Mouse (Mus musculus) right cerebral cortex, postnatal 25 days (tissue): Measurements from ENCODE around the gene Dll1.

Experiments used
- DNase-seq: peaks from one replicate; pipeline ENCODE4 v3.0.0; 2022

The Dll1 gene

DNA sequence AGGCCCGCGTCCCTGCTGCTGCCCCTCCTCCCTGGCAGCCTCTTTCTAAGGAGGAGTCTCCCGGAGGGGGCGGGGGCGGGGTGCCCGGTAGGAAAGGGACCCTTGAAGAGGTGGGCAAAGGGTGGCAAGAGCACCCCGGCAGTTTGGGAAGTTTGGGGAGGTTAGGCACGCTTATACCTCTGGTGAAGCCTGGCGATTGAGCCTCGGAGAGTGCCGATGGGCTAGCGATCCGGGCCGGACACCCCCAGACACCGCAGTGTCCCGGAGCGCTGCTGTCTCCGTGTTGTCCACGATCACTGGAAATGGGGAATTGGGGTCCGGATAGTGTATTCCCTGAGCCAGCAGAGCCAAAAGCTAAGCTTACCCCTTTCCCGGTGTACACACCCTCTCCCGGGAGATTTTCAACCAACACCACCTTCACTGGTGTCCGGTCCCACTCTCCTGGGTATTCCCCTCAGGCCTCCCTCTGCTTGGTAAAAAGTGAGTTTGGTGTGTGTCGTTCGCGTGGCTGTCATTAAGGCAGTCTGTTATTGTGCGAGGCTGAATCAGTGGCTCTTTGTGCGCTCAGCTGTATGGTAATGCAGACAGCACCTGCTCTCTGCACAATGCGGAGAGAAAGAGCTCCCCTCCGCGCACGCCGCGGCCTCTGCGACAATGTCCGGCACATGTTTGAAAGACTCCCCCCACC, at the start of gene Dll1:
Dll1 (minus strand) TSS at position 379 of the 688 bp plus-strand sequence.
- peak; percentile 34 for DNase-seq

DNA sequence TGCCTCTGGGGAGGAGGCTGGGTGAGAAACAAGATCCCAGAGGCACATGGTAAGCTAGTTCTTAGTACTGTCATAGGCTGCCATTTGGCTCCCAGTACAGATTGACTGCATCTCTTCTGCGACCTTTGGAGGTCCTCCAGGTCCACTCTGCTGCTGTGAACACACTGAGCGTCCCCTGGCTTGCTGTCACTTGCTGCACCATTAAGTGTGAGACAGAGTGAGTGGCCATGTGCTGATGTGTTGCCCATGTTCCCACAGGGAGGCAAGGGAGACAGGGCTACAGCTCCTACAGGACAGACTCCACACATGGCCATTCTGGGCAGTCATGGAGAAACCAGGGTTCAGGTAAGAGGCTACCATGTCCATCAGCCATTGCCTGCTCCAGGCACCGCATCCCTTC, 49.3 kb upstream of the Dll1 start:
- no peak for DNase-seq

DNA sequence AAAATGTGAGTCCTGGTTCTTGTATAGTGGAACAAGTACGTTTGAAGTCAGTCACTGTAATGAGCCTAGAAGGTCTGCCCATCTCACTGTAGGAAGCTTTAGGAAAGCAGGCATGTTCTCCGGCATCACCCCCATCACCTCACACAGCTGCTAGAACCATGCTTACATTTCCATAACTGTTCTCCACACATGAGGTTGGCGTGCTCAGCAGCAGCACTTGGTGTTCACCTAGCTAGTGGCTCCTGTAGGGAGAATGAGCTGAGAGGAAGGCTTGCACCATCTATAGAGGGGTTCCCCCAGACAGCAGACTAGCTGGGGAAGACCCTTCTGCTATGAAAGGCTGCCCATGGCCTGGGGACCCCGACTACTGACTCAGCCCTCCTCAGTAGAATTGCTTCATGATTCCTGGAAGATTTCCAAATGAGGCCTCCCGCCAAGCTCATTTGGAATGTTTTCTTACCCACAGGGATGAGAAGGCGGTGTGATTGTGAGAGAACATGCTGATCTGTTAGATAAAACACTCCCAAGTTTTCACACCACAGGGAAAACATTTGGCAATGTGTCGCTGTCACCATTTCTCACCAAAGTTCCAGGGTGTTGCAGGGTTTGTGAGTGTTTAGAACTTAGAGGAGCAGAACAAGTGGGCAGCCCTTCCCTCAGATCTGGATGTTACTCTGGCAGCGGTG, 46.6 kb upstream of the Dll1 start:
- DNase-seq: peak; percentile 63

DNA sequence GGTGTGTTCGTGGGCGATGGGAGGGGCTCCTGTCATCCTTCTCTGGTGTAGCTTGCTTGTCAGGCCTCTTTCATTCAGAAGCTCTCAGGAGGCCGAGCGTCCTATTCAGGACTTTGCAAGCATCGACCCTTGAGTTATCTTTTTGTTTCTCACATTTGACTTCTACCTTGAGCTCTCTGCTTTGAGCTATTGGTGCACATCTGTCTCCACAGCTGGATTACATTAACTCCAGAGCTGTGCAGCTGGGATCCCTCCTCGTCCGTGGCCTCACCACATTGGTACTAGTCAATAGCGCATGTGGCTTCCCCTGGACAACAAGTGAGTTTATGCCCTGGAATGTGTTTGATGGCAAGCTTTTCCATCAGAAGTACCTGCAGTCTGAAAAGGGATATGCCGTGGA, 46.0 kb upstream of the Dll1 start:
- no peak for DNase-seq

DNA sequence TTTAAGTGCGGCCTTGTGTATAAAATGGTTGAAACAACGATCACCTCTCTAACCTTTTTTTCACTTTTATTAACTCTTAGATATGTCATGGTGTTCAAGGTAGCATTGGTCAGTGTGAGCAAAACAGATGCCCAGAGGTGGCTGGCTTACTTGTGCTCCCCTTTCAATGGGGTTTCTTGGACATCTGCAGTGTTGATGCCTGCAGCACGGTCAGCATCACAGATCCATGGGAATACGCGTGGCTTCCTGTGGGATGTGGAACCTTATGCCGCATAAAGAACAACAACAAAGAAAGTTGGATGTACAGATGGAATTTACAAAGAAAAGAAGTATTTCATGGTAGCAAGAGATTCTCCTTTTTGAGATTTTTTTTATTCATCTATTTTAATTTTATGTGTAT, 44.8 kb upstream of the Dll1 start:
- DNase-seq: no peak

DNA sequence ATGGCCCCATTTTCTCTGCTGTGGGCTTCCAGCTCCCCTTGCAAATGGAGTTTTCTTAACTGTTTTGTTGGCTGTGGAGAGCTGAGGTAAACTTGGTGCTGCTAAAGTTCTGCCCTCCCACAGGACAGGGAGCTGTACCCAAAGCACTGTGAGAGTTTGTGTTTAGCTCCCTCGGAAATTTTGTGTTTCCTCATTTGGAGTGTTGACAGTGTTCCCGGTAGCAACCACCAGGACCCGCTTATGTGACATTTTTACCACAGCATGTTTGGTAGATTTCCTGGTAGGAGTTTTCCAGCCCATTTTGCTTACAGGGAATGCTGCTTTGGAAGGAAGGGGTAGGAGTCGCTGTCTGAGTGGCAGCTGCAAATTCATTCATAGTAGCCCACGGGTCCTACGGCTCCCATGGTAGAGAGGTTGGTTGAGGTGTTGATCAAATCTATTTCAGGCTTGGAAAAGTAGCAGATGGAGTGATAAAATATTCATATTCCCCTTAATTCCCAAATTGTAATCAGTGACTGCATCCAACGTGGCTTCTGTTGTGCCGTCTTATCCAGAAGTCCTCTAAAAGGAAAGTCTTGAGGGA, 43.4 kb upstream of the Dll1 start:
- no peak for DNase-seq

DNA sequence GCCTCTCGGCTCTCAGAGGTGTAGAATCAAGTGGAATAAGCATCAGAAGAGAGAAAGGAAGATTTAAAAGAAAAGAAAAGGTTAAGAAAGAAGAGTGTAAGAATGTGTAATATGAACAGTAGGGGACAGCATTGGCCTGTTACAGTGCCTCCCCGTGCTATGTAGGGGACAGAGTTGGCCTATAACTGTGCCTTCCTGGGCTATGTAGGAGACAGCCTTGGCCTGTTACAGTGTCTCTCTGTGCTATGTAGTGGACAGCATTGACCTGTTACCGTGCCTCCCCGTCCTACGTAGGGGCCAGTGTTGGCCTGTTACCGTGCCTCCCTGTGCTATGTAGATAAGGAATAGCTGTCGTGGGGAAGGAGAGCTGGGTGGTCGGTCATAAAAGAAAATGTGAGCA, 42.9 kb upstream of the Dll1 start:
- no peak for DNase-seq

DNA sequence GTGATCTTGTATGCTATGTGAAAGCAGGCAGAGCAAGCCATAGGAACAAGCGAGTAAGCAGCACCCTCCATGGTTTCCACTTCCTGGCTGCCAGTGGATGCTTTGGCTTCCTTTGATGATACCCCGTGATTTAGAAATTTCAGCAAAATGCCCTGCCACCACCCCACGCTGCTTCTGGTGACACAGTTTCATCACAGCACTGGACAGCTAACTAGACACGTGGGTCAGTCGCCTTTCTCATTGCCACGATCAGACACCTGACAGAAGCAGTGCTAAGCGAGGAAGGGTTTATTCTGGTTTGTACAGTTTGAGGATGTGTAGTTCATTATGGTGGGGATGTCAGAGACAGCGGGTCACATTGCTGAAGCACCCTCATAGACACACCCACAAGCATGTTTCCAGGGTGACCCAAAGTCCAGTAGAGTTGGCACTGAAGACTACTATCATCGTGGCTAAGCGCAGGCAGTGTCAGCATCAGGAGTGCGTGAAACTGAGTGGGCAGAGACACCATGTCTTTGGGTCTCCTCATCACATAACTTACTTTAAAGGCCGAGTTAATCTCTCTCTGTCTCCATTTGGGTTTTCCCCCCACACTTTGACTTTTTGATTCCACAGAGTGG, 40.0 kb upstream of the Dll1 start:
- no peak for DNase-seq

DNA sequence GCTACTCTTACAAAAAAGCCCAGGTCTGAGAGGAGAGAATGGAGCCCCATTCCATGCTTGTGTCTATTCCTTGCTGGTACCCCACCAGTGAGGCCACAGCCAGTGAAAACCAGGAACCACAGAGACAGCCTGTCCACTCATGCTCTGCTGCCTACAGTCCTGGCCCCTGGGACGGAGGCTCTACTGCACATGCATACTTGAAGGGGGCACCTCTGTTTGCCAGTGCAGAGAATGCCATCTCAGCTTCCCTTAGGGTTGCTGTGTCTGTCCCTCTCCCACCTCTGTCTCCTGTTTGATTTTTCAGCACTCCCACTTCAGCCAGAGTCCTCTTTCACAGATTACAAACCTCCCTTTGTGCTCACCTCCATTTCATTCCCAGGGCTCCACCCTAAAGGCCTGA, 34.2 kb upstream of the Dll1 start:
- DNase-seq: no peak

DNA sequence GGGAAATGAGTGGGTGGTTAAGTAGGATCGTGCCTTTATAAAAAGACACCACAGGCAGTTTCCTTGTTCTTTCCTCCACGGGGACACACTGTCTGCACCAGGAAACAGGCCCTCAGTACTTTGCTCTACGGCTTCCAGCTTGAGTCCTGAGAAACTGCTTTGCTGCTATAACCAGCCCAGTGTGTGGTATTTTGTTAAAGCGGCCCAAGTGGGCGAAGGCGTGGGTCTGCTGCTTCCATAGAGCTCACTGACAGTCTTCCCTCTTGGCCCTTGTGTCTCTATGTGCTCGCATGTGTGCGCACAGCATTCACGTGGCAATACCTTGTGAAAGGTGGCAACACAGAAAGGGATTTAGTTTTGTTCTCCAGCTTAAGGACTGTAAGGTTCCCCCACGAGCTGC, 32.6 kb upstream of the Dll1 start:
- peak; percentile 40 for DNase-seq

DNA sequence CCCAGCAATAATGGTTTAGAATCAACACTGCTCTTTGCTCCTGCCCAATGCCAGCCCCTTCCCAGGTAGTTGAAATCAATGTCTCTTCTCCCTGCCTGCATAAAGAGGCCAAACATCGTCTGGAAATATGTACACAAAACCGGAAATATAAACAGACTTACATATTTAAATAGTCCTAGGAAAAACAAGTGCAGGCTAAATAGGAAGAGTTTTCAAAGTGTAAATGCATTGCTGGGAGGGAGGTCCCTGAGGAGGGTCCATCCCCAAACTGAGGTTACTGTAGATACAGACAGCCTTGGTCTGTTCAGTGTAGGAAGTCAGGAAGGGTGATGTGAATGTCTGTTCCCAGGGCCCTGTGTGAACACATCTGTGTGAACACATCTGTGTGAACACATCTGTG, 29.9 kb upstream of the Dll1 start:
- no peak for DNase-seq

DNA sequence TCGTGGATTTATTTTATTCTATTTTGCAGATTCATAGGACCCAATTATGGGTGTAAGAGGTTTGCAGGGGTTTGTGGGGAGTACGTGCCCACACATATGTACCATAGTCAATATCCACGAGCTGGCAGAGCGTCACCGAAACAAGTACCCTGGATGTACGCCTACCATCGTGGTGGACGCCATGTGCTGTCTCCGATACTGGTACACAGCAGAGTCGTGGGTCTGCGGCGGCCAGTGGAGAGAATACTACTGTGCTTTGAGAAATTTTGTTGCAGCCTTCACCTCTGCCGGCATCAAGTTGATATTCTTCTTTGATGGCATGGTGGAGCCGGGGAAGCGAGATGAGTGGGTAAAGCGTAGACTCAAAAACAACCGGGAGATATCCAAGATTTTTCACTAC, 25.0 kb upstream of the Dll1 start:
- DNase-seq: no peak

DNA sequence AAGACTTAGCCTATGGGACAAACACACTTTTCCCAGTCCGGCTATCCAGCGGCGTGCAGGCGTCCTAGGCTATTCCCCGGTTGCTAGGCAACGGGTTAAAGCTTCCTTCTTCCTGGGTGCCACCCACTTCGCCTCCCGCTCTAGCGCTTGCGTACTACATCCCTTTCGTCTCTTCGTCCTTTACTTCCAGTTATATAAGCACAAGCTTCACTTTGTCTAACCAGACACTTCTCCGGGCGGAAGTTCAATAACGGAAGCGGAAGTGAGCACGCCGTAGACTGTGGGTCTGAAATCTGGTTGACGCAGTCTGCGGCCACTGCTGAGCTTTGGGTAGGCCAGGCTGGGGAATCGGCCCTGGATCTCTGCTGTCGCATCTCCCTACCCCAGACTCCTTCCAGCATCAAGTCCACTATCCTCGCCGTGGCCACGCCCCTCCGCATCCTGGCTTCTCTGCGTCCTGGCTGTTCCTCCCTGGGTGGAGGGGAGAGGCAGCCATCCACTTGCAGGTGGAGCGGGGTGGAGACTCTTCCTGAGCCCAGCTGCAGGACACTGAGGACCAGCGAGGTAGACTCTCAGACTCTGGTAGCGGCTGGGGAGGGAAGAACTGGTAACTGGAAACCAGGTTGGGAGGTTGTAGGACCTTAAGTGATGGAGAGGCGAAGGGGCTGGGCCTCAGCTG, 19.5 kb upstream of the Dll1 start, which contains the start of gene Fam120b:
Fam120b (plus strand) TSS at position 206 of the 679 bp plus-strand sequence.
- DNase-seq: peak; percentile 88

DNA sequence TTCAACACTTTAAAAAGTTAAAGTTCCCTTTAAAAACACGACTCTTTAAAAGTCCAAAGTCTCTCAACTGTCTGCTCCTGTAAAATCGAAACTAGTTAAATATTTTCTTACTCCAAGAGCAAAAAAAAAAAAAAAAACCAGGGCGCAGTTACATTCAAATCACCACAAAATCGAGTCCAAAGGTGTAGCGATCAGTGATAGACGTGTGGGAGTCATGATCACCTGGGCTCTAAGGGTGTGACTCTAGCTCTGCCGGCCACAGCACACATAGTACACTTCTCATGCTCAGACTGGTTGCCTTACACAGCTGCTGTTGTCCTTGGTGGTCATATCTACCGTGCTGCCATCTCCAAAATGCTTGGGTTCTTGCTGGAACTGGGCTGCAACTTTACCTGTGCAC, 12.7 kb upstream of the Dll1 start:
- no peak for DNase-seq

DNA sequence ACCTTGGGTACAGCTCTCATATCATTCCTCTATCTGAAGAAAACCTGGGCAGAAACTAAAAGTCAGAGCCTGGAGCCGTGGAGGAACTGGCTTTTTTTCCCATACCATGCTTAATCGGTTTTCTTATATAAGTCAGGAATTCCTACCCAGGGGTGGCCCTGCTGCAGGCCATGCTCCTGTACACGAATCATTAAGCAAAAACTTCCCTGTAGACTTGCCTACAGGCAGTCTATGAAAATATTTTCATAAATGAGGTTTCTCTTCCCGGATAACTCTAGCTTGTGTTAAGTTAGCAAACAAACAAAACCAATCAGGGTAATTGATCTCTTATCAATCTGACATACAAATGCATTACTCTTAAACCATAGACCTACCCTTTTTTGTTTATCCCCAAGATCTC, 12.2 kb upstream of the Dll1 start:
- DNase-seq: no peak

DNA sequence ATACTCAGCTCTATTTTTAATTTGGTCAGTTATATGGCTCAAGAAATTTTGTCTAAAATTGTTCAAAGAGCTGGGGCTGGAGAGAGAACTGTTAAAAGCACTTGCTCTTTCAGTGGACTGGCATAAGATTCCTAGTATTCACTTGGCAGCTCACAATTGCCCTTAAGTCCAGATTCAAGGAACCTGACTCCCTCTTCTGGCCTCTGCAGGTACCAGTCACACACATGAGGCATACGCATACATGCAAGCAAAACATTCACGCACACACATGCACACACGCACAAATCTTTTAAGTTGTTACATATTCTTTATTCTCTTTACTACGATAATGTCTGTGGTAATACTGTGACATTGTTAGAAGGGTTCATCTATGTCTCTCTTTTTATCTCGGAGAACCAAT, 6.7 kb upstream of the Dll1 start:
- DNase-seq: no peak

DNA sequence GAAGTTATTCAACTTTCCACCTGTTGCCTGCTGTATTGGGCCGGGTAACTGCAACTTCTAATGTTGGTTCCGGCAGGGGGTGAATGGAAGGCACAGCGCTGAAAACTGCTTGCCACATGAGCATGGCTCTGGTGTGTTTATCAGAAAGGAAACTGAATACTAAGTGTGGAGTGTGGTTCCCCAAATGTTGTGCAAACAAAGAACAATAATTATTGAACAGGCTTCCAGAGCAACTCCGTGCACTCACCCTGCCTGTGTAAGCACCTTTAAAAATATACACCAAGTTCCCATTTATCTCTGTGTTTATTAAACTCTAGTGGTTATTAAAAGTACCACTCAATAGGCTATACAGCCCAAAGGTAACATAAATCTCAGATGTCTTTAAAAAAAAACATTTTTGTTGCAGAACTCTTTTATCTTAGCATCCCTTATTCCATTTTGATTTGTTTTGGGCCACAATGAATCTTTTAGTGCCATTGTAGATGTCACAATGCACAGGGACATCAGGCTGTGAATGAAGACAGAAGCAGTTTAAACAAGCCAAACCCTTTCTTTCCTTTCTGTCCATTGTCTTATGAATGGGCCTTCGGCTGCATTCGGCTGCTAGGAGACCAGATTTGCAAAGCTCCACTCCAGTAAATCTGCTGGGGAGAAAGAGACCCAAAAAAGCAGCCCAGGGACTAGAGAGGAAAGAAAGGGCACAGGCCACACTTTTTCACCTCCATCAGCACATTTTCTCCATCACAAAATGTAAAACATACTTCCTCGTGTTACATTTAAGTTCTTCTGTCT, 5.4 kb upstream of the Dll1 start:
- no peak for DNase-seq

DNA sequence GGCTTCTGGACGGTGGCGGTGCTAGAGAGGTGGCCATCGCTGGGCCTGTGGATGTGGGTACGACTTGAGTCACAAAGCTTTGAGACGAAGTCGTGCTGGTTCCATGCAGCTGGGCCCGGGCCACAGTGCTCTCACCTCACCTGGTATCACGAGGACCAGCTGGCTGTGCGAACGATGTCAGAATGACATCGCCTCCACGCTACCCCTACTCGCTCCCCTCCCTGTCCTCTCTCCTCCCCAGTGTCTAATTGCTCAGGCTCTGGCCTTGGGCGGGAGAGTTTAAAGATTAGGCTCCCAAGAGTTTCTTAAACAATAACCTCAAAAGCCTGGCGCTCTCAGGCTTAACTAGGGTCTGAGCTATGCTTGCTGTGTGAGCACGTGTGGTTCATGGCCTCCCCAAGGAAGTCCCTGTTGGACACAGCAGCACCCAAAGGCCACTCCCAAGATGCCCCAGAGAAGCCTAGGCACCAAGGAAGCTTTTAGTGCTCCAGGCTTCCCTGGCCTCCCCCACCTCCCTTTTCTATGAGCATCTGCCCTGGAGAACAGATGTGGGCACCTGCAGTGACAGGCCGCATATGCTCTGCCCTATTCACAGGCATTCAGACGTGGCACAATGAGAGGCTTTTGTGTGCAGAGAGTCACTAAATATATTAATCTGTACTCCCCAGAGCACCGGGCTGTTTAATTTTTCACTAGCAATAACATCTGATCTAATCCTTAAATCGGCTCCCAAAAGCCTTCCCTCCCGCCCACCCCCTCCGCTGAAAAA, 4.6 kb upstream of the Dll1 start:
- DNase-seq: no peak

DNA sequence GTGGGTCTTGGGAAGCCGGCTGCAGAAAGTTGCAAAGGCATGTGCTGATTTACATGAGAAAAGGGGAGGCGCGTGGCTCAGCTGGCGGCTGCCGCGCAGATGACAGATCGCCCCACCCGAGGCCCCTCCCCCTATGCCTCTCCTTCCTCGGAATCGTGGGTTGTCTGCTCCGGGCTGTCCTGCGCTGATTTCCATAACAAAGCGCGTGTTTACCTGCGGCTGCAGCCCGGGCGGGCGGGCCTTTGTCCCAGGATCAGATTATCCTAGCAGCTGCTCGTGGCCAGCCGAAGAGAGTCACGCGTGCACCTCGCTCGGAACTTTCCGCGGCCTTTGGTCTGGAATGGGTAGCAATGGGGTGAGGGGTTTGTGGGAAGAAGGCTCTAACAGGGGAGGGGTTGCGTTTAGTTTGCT, 4.0 kb upstream of the Dll1 start:
- peak; percentile 41 for DNase-seq

DNA sequence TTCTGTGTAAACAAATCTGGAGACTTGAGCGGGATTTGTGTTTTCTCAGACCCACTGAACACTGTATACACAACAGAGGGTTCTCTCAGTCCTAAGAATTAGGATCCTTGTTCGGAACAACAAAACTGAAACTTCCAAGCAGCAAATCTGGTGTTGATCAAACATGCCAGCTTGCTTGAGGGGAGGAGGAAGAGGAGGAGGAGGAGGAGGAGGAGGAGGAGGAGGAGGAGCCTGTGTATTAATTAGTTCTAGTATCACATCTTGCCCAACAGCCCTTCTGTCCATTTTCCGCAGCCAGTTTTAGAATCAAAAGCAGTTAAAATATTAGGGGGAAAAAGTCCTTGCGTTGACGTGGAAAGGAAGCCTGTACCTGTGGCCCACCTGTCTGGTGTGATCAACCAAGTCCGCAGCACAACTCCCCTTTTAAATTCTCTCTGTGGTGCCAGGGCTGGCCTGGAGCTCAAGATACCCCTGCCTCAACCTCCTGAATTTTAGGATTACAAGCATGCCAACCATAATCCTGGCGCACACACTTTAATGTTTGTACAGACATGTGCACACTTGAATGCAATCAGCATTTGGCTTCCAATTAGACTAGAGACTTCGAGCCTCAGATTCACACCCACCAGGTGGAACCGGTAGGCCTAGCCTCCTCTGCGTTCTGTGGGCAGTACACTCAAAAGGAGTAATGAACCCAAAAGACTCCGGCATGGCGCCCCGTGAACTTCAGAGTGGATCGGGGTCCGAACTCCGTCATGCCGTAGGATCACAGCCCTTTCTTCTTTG, 3.3 kb upstream of the Dll1 start:
- DNase-seq: no peak
